Mouse (Mus musculus): Measurements from ENCODE around the gene Trip10.

DNA sequence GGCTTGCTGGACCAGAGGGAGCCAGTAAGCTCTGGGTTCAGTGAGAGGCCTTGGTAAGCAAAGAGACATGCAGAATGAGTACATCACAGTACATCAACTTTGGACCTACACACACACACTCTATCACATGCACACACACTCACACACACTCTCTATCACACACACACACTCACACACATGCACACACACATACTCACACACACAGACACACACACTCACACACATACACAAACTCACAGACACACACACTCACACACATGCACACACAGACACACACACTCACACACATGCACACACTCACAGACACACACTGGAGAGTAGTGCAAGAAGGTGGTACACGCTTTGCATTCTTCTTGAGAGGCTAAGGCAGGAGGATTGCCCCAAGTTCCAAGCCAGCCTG, 17.1 kb upstream of the Trip10 start:
- TF ChIP-seq CTCF (IDR thresholded peaks at IDR 0.05; ENCODE audit: low read depth, low read length) (no peak), POLR2A (IDR thresholded peaks at IDR 0.05; ENCODE audit: extremely low read depth, insufficient read depth, low read length) (no peak)

Measured in liver, adult 2 months (tissue).